Mouse (Mus musculus): ENCODE measurements around the gene Gphn.

DNA sequence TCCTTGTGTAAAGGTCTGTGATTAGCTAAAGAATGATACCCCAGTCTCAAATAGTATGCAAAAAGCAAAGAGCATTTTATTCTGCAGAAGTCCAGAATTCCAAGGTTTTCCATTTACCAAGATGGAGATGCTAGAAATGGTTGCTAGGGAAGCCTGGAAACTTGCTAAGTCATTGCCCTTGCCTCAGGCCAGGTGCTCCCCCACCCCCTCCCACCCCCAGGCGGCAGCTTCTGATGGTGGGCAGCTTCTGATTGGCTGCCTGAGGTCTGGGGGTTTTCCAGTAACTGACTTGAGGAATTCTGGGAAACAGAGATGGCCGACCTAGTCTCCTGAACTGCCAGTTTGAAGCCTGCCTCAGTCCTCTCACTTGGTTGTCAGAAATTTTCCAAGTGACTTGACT lies 44.7 kb upstream of the Gphn start:
- TF ChIP-seq POLR2A (IDR thresholded peaks at IDR 0.05; ENCODE audit: control insufficient read depth, low read depth, low read length) = no peak
- TF ChIP-seq CTCF (IDR thresholded peaks at IDR 0.05; ENCODE audit: control insufficient read depth, insufficient read depth, insufficient replicate concordance, low read depth, low read length) = no peak
